Mouse (Mus musculus) CH12.LX (cell line): ENCODE data around the gene Lcn8.

Source experiments
- CHD2 ChIP-seq: IDR thresholded peaks from 2 replicates; pipeline ENCODE4 v1.6.1; 2011; ENCODE audit warnings: low read length, improper control_type of control experiment
- CTCF ChIP-seq, 2 experiments: IDR thresholded peaks in 1 of 2; conservative IDR thresholded peaks in 1 of 2; 2 replicates each; pipeline ENCODE4 v1.5.1; 2011 to 2012; ENCODE audit warnings: low read depth in 2 of 2, low read length in 2 of 2, improper control_type of control experiment in 1 of 2, inconsistent platforms in 1 of 2, mild to moderate bottlenecking in 1 of 2, moderate library complexity in 1 of 2
- E2F4 ChIP-seq: IDR thresholded peaks from 2 replicates; pipeline ENCODE4 v1.6.1; 2011; ENCODE audit warnings: low read depth, low read length, improper control_type of control experiment; ENCODE audit not compliant: insufficient replicate concordance
- MAFK ChIP-seq: IDR thresholded peaks from 2 replicates; pipeline ENCODE4 v1.6.1; 2011; ENCODE audit warnings: low read length, improper control_type of control experiment; ENCODE audit not compliant: insufficient replicate concordance
- MAZ ChIP-seq: IDR thresholded peaks from 2 replicates; pipeline ENCODE4 v1.6.1; 2012; ENCODE audit warnings: low read depth, mild to moderate bottlenecking, inconsistent platforms, low read length, improper control_type of control experiment, moderate library complexity
- POLR2A ChIP-seq: IDR thresholded peaks from 2 replicates; pipeline ENCODE4 v1.6.1; 2011; ENCODE audit warnings: low read depth, mild to moderate bottlenecking, improper control_type of control experiment, low read length
- USF1 ChIP-seq: IDR thresholded peaks from 2 replicates; pipeline ENCODE4 v1.6.1; 2014; ENCODE audit warnings: low read depth, mild to moderate bottlenecking, inconsistent platforms, low read length, improper control_type of control experiment
- ZMIZ1 ChIP-seq: IDR thresholded peaks from 2 replicates; pipeline ENCODE4 v1.6.1; 2012; ENCODE audit warnings: low read depth, mild to moderate bottlenecking, inconsistent platforms, low read length, improper control_type of control experiment
- ZNF384 ChIP-seq: IDR thresholded peaks from 2 replicates; pipeline ENCODE4 v1.6.1; 2012; ENCODE audit warnings: low read depth, low read length, improper control_type of control experiment, inconsistent platforms

GRCm38 (mm10) chr2:25696951-25697350, 44.0 kb downstream of the Lcn8 start:
- TF ChIP-seq POLR2A = no peak
- no peak for TF ChIP-seq ZMIZ1
- no peak for TF ChIP-seq MAFK
- no peak for TF ChIP-seq USF1
- TF ChIP-seq CTCF (conservative IDR thresholded peaks at IDR 0.05 in 1 of 2, IDR thresholded peaks at IDR 0.05 in 1 of 2; ENCODE audit: low read depth in 2 of 2, low read length in 2 of 2) = no peak
- no peak for TF ChIP-seq E2F4
- no peak for TF ChIP-seq ZNF384
- TF ChIP-seq CHD2 = no peak
- no peak for TF ChIP-seq MAZ
